In genomic region chr1:151631703-151632294, GRCm38 (mm10) we compare ENCODE assay signal across 9 mouse cellular contexts.
A peak's percentile ranks its signal among the peaks of the same experiment; 100 is the strongest.
DNase-seq lines count a peak whose midpoint lies in the region; ATAC-seq and TF ChIP-seq lines count a peak whose summit lies in the region.
"Had no signal": no experiment of that assay in that cellular context is flagged by ENCODE, and none has a peak within 500 bp of the region (broad histone marks: within the 10 kb centered on the region; RNA-seq: fewer than 3 reads in every experiment).

No protein-coding gene starts in this region.

- in situ Hi-C loops in ES-E14 (cut with MboI; ENCODE audit: low sequenced_read_pairs in 2 of 2, unreplicated experiment in 2 of 2), result no loop called here

- H3K36me3 ChIP-seq in heart, embryonic 11.5 days (ENCODE audit: control insufficient read depth, insufficient read depth, low read length), result no peaks in the 10 kb centered on the region; the same call in 1 of the 2 replicates
- no peaks in the 10 kb centered on the region for H3K36me3 ChIP-seq in ES-E14 (ENCODE audit: control insufficient read depth, insufficient read depth, low read length, poor library complexity, severe bottlenecking)
- H3K36me3 ChIP-seq in heart, postnatal 0 days (replicated peaks; ENCODE audit: control insufficient read depth, insufficient read depth, low read length), result no peaks in the 10 kb centered on the region
- no peaks in the 10 kb centered on the region for H3K36me3 ChIP-seq in lung, postnatal 0 days (ENCODE audit: insufficient read depth, low read length)

- no peaks in the 10 kb centered on the region for H3K9me3 ChIP-seq in heart, embryonic 11.5 days (replicated peaks; ENCODE audit: control insufficient read depth, low read length)
- H3K9me3 ChIP-seq in ES-E14 (ENCODE audit: control insufficient read depth, insufficient read depth, low read depth, low read length), result no peaks in the 10 kb centered on the region
- no peaks in the 10 kb centered on the region for H3K9me3 ChIP-seq in heart, postnatal 0 days (replicated peaks; ENCODE audit: control insufficient read depth, low read length)
- no peaks in the 10 kb centered on the region for H3K9me3 ChIP-seq in lung, postnatal 0 days (ENCODE audit: low read length)

- DNase-seq in heart, adult 9 months (ENCODE audit: low spot score in 2 of 2), result peak; percentile 42 to 48
- DNase-seq in ES-E14 (ENCODE audit: low read depth, low spot score), result no peak
- peak; percentile 59 for DNase-seq in heart, postnatal 0 days (ENCODE audit: low spot score)
- peak; percentile 55 for DNase-seq in lung, postnatal 0 days (ENCODE audit: low spot score)
- DNase-seq in natural killer cell, adult 2 months (ENCODE audit: low spot score in 2 of 2), result no peak
- DNase-seq in adrenal gland, postnatal 10 days, result no peak
- DNase-seq in left cerebral cortex, adult 18-20 months (ENCODE audit: low spot score in 2 of 2), result no peak
- DNase-seq: gastrocnemius, postnatal 36 days had no signal

- no peaks in the 10 kb centered on the region for H3K27me3 ChIP-seq in heart, embryonic 11.5 days (ENCODE audit: control insufficient read depth, insufficient read depth, low read length)
- no peaks in the 10 kb centered on the region for H3K27me3 ChIP-seq in heart, postnatal 0 days (ENCODE audit: control insufficient read depth, insufficient read depth, low read length)
- H3K27me3 ChIP-seq in lung, postnatal 0 days (replicated peaks; ENCODE audit: insufficient read depth, low read length), result no peaks in the 10 kb centered on the region

- no peak overlapping the region for H3K4me3 ChIP-seq in heart, embryonic 11.5 days (ENCODE audit: low read depth, low read length)
- H3K4me3 ChIP-seq in ES-E14 (ENCODE audit: insufficient read depth in 1 of 2, low read depth in 1 of 2, low read length in 2 of 2, poor library complexity in 1 of 2, severe bottlenecking in 1 of 2), result no peak overlapping the region
- no peak overlapping the region for H3K4me3 ChIP-seq in heart, postnatal 0 days (ENCODE audit: low read depth, low read length)
- no peak overlapping the region for H3K4me3 ChIP-seq in lung, postnatal 0 days (ENCODE audit: low read depth, low read length)

- no peak for TF ChIP-seq EP300 in heart, postnatal 0 days (IDR thresholded peaks at IDR 0.05; ENCODE audit: low read depth)
- TF ChIP-seq EP300 in lung, postnatal 0 days (IDR thresholded peaks at IDR 0.05), result no peak

- H3K4me2 ChIP-seq in heart, embryonic 11.5 days, result no peak overlapping the region
- peak overlapping the region; percentile 34; the same call in 1 of the 2 replicates for H3K4me2 ChIP-seq in heart, postnatal 0 days (ENCODE audit: low read depth, low read length)
- H3K4me2 ChIP-seq in lung, postnatal 0 days (replicated peaks; ENCODE audit: low read depth, low read length), result 0 out of 2 replicates have a peak overlapping the region, but pooled peaks have one; percentile 6

- TF ChIP-seq CTCF in heart, postnatal 0 days (IDR thresholded peaks at IDR 0.05; ENCODE audit: low read depth), result no peak
- TF ChIP-seq CTCF in lung, postnatal 0 days (IDR thresholded peaks at IDR 0.05), result no peak

- H3K27ac ChIP-seq in heart, embryonic 11.5 days (ENCODE audit: low read depth, low read length), result no peak overlapping the region
- H3K27ac ChIP-seq in ES-E14 (ENCODE audit: insufficient read depth, low read depth, low read length, poor library complexity, severe bottlenecking), result no peak overlapping the region
- H3K27ac ChIP-seq in heart, postnatal 0 days (ENCODE audit: low read depth), result peak overlapping the region; percentile 52
- H3K27ac ChIP-seq in lung, postnatal 0 days (ENCODE audit: low read length), result no peak overlapping the region

- no peak for ATAC-seq in heart, embryonic 11.5 days (replicated peaks; ENCODE audit: insufficient number of reproducible peaks, low FRiP score, low TSS enrichment)
- ATAC-seq in heart, postnatal 0 days (ENCODE audit: insufficient read depth, low read depth), result peak; percentile 86
- peak; percentile 80 for ATAC-seq in lung, postnatal 0 days

- H3K4me1 ChIP-seq in heart, embryonic 11.5 days (ENCODE audit: control insufficient read depth, insufficient read depth, low read length), result peaks cover 4% of the 10 kb centered on the region; the same call in 1 of the 2 replicates
- no peaks in the 10 kb centered on the region for H3K4me1 ChIP-seq in ES-E14 (ENCODE audit: control insufficient read depth in 2 of 2, insufficient read depth in 2 of 2, low read length in 2 of 2, poor library complexity in 1 of 2)
- H3K4me1 ChIP-seq in heart, postnatal 0 days (ENCODE audit: control insufficient read depth, insufficient read depth), result peaks cover 13% of the 10 kb centered on the region
- no peaks in the 10 kb centered on the region; the same call in 1 of the 2 replicates for H3K4me1 ChIP-seq in lung, postnatal 0 days (ENCODE audit: insufficient read depth, low read depth, low read length)

- H3K9ac ChIP-seq in heart, embryonic 11.5 days (ENCODE audit: low read depth, low read length), result no peak overlapping the region
- H3K9ac ChIP-seq in ES-E14 (ENCODE audit: insufficient read depth, low read depth, low read length, poor library complexity, severe bottlenecking), result no peak overlapping the region
- no peak overlapping the region for H3K9ac ChIP-seq in heart, postnatal 0 days (replicated peaks; ENCODE audit: low read depth, low read length)
- no peak overlapping the region for H3K9ac ChIP-seq in lung, postnatal 0 days (replicated peaks; ENCODE audit: low read depth)

- 47% methylated on average over 11 of the region's 11 CpGs for WGBS in heart, embryonic 11.5 days (ENCODE audit: insufficient replicate concordance)
- WGBS in heart, postnatal 0 days, result 29% methylated on average over 11 of the region's 11 CpGs
- 20% methylated on average over 11 of the region's 11 CpGs for WGBS in lung, postnatal 0 days

TF ChIP-seq in ES-E14, 5 proteins besides CTCF, POLR2A, EP300 and RAD21:
- no peak for TF ChIP-seq ZNF384 (IDR thresholded peaks at IDR 0.05; ENCODE audit: low read depth, low read length)
- TF ChIP-seq MAFK (IDR thresholded peaks at IDR 0.05; ENCODE audit: insufficient read depth, low read depth, low read length), result peak; percentile 88
- TF ChIP-seq HCFC1 (IDR thresholded peaks at IDR 0.05; ENCODE audit: borderline replicate concordance, insufficient read depth, low read length), result no peak
- TF ChIP-seq ZC3H11A (IDR thresholded peaks at IDR 0.05; ENCODE audit: borderline replicate concordance, low read depth, low read length), result no peak

Comparison
In these comparisons a context has a peak if more than half of its experiments do, and no peak if none do; other contexts are left out.
1. DNase-seq: peak in heart, adult 9 months (2 of 2), heart, postnatal 0 days (single experiment) and lung, postnatal 0 days (single experiment); none in ES-E14 (single experiment), natural killer cell, adult 2 months (0 of 2), adrenal gland, postnatal 10 days (single experiment) and left cerebral cortex, adult 18-20 months (0 of 2).